Mouse (Mus musculus): ENCODE measurements at regions not wholly inside any gene's neighbourhood (a gene's known extent, or its start where the extent isn't known, plus 50 kb on each side); places are given as distances from the start of the nearest gene placed in this dataset.

DNA sequence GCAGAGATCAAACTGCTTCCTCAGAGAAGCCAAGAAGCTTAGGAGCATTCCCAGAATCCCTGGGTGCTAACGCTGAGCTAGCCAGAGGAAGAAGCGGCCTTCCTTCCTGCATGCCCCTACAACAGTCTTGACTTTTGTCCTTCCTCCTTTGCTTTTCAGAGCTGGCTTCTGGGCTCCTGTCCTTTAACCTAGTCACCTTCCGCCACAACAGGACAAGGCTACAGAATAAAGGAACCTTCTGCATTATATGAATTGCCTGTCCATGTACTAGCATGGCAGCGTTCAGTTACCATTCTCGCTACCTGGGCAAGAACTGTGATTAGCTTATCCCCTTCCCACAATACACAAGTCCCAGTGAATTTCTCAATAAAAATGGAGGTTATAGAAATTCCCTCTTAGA is 88.9 kb upstream of the Basp1 start:
- TF ChIP-seq POLR2A (IDR thresholded peaks at IDR 0.05; ENCODE audit: control insufficient read depth, low read depth, low read length): no peak
- no peak for TF ChIP-seq CTCF (IDR thresholded peaks at IDR 0.05; ENCODE audit: control insufficient read depth, insufficient read depth, insufficient replicate concordance, low read depth, low read length)
